Mouse (Mus musculus) bone marrow, adult 2 months (tissue): ENCODE results near the gene Mylip. TPM values are rescaled to one million over a fixed set of nuclear protein-coding genes. Genes with fewer than 3 reads are reported as not detected.

ENCODE experiments used
- H3K27ac ChIP-seq: fragments of 200-500 bp; 2 replicates; pipeline ENCODE4 v1.5.1; 2012; ENCODE audit warnings: low read depth, mild to moderate bottlenecking, control low read depth, inconsistent platforms, low read length; ENCODE audit not compliant: control insufficient read depth, poor library complexity, insufficient read depth
- H3K4me1 ChIP-seq: fragments of 200-500 bp; 2 replicates; pipeline ENCODE4 v1.6.1; 2011; ENCODE audit warnings: low read length; ENCODE audit not compliant: control insufficient read depth, insufficient read depth
- H3K4me3 ChIP-seq: fragments of 200-500 bp; replicated peaks from 2 replicates; pipeline ENCODE3; 2011; ENCODE audit warnings: mild to moderate bottlenecking, low read depth, low read length, control low read depth; ENCODE audit not compliant: control insufficient read depth
- CTCF ChIP-seq: fragments of 200-500 bp; IDR thresholded peaks from 2 replicates; pipeline ENCODE4 v1.5.1; 2011; ENCODE audit warnings: low read length, control low read depth; ENCODE audit not compliant: control insufficient read depth, insufficient read depth
- POLR2A ChIP-seq: fragments of 200-500 bp; IDR thresholded peaks from 2 replicates; pipeline ENCODE4 v1.6.1; 2011; ENCODE audit warnings: low read depth, mild to moderate bottlenecking, control low read depth, low read length, borderline replicate concordance; ENCODE audit not compliant: control insufficient read depth
- WGBS: fragments of 180-500 bp; shearing (Covaris S2); methylation state at CpG from one replicate; pipeline ENCODE4 v1.1.7; 2018; 5-methylcytosine and 5-hydroxymethylcytosine counted together
- polyA plus RNA-seq: library from polyadenylated mRNA; stranded (reverse); fragments of >200 nt; gene quantifications from 2 replicates; pipeline ENCODE4 v1.2.4, GENCODE M21; 2011; ENCODE audit warnings: low replicate concordance; ENCODE audit not compliant: missing spikeins, insufficient read depth, insufficient read length

The Mylip gene
- polyA plus RNA-seq, 1 experiment = 19.3 TPM

GRCm38 (mm10) chr13:45358676-45359323, 30.7 kb upstream of the Mylip start:
- H3K4me1 ChIP-seq = no peaks in the 10 kb centered on the region
- TF ChIP-seq POLR2A = no peak
- TF ChIP-seq CTCF = no peak
- 76% methylated on average over 13 of the region's 13 CpGs for WGBS
- H3K4me3 ChIP-seq = no peak overlapping the region
- no peak overlapping the region for H3K27ac ChIP-seq

- no peaks in the 10 kb centered on the region for H3K4me1 ChIP-seq
- TF ChIP-seq POLR2A (no peak), CTCF (no peak)
- WGBS = 87% methylated on average over 10 of the region's 10 CpGs
- no peak overlapping the region for H3K27ac ChIP-seq
- no peak overlapping the region for H3K4me3 ChIP-seq
These were observed 23.8 kb upstream of the Mylip start for GRCm38 (mm10) chr13:45365788-45366187.

GRCm38 (mm10) chr13:45371673-45372072, 17.9 kb upstream of the Mylip start:
- no peak for TF ChIP-seq POLR2A
- no peak overlapping the region for H3K27ac ChIP-seq

DNA sequence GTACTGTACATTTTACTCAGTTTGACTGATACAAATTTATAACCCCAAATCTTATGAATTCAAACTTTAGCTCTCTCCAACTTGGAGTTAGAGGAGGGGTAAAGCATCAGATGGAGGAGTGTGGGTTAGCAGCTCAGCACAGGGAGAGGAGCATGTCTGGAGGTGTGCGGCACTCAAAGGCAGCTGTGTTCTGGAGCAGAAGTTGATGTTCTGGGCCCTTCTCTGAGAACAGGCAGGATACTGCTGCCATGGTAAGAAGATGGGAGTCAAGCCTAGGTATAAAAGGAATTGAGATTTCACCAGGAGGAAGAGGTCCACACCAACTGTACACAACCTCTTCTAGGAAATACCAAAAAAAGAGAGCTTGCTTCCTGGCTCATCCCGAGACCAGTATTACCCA, 17.1 kb upstream of the Mylip start:
- H3K4me3 ChIP-seq = no peak overlapping the region
- no peaks in the 10 kb centered on the region; the same call in 1 of the 2 replicates for H3K4me1 ChIP-seq
- 62% methylated on average over 2 of the region's 2 CpGs for WGBS
- TF ChIP-seq POLR2A (no peak), CTCF (no peak)
- no peak overlapping the region for H3K27ac ChIP-seq

More at GRCm38 (mm10) chr13:45371673-45372072, 17.9 kb upstream of the Mylip start:
- Histone ChIP-seq H3K4me1 (no peaks in the 10 kb centered on the region; the same call in 1 of the 2 replicates), H3K4me3 (no peak overlapping the region)
- 48% methylated on average over 2 of the region's 2 CpGs for WGBS

DNA sequence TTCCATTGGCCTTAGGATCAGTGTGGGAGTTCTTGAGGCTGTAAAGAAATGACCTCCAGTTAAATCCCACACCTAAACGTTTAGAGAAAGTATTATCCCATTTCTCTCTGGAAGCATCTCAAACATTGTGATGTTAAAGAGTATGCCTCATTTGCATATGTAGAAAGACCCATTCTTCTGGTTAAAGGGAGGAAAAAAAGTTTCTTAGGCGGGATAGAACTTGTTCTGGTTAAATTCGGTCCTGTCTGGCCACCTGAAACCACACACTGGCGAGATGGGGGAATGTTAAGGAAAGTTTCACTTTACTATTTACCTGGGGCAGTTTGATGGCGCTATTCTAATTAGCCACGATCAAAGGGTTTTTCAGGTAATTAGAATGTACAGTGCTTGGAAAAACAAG, 14.7 kb upstream of the Mylip start:
- H3K27ac ChIP-seq = no peak overlapping the region
- no peaks in the 10 kb centered on the region; the same call in 1 of the 2 replicates for H3K4me1 ChIP-seq
- H3K4me3 ChIP-seq = no peak overlapping the region
- TF ChIP-seq POLR2A = no peak
- TF ChIP-seq CTCF = no peak
- WGBS = 68% methylated on average over 6 of the region's 6 CpGs

GRCm38 (mm10) chr13:45382208-45382607, 7.3 kb upstream of the Mylip start:
- 45% methylated on average over 7 of the region's 7 CpGs for whole genome bisulfite sequencing
- TF ChIP-seq POLR2A = no peak
- H3K4me1 ChIP-seq = peaks cover 2% of the 10 kb centered on the region; the same call in 1 of the 2 replicates
- no peak overlapping the region for H3K27ac ChIP-seq
- H3K4me3 ChIP-seq = no peak overlapping the region

DNA sequence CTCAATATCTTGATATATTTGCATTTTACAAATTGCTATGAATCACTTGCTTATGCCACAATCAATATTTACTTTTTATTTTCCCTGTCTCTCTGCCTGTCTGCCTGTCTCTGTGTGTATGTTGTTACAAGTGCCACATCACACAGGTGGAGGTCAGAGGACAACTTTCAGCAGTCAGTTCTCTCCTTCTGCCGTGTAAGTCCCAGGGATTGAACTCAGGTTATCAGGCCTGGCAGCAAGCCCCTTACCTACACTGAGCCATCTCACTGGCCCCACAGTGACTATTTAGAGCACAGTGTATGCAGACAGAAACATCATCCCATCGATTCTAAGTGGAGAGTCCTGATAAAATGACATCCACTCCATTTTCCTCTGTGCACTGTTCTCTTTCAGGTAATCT, 4.9 kb upstream of the Mylip start:
- Histone ChIP-seq H3K4me3 (no peak overlapping the region), H3K4me1 (peaks cover 3% of the 10 kb centered on the region; the same call in 1 of the 2 replicates), H3K27ac (no peak overlapping the region)
- no peak for TF ChIP-seq POLR2A
- TF ChIP-seq CTCF = no peak
- 85% methylated on average over 2 of the region's 2 CpGs for WGBS

DNA sequence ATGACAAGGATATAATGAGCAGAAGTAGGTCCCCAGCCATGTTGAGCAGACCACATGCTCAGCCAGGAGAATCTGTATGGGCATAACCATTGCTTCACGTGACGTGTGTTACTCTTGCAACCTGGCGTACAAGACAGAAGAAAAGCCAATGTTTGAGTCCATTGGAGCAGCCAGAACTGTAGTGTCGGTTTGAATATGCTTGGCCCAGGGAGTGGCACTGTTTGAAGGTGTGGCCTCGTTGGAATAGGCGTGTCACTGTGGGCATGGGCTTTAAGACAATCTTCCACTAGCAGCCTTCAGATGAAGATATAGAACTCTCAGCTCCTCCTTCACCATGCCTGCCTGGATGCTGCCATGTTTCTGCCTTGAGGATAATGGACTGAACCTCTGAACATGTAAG, 4.0 kb upstream of the Mylip start:
- TF ChIP-seq CTCF (no peak), POLR2A (no peak)
- Histone ChIP-seq H3K4me1 (peaks cover 3% of the 10 kb centered on the region; the same call in 1 of the 2 replicates), H3K4me3 (no peak overlapping the region), H3K27ac (no peak overlapping the region)
- WGBS = 77% methylated on average over 6 of the region's 6 CpGs

- WGBS = 92% methylated on average over 14 of the region's 14 CpGs
- peaks cover 3% of the 10 kb centered on the region; the same call in 1 of the 2 replicates for H3K4me1 ChIP-seq
- H3K4me3 ChIP-seq = no peak overlapping the region
- H3K27ac ChIP-seq = no peak overlapping the region
- TF ChIP-seq CTCF (no peak), POLR2A (no peak)
These were observed 3.3 kb upstream of the Mylip start for GRCm38 (mm10) chr13:45386253-45386652.
